Mouse (Mus musculus): Measurements from ENCODE around the gene Trim12a.

DNA sequence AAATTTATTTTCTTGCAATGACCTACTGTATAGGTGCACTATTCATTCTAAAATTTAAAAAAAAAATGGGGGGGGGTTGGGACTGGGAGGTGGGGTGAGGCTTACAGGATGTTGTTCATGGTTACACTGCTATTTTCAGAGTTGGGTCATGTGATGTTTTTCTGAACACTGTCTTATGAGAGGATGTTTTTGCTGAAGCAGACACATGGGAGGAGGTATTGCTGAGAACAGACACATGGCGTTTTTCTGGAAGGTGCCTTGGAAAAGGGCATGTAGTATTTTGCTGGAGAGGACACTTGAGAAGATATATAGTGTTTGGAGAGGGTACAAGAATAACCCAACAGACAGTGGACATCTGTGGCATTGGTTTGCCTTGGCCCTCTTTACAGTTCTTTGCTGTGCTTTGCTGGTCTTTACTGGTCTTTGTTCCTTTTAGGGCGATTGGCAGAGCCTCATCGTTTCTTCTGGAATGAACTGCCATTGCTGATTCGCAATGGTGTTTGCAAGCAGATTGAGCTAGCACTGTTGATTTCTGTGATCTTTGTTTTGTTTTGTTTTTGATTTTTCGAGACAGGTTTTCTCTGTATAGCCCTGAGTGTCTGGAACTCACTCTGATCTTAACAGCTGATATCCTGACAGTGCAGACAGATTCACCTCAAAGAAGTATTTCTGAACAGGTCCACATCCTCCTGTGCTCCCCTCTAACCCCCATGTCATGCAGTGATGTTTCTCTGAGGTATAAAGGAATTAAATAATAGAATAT, 23.4 kb downstream of the Trim12a start:
- TF ChIP-seq POLR2A (IDR thresholded peaks at IDR 0.05; ENCODE audit: insufficient read depth, low read length) (no peak), CTCF (IDR thresholded peaks at IDR 0.05; ENCODE audit: low read depth, low read length) (no peak), EP300 (IDR thresholded peaks at IDR 0.05; ENCODE audit: insufficient read depth, low read depth, low read length) (no peak)
